Mouse (Mus musculus) thymus, adult 2 months (tissue): Measurements from ENCODE around the gene Prkn. TPM values are rescaled to one million over a fixed set of nuclear protein-coding genes. Genes with fewer than 3 reads are reported as not detected.

Source experiments
- DNase-seq: peaks from one replicate; pipeline ENCODE4 v3.0.0; 2021
- H3K27ac ChIP-seq: fragments of 200-500 bp; 2 replicates; pipeline ENCODE4 v1.5.1; 2012; ENCODE audit warnings: low read length, control low read depth; ENCODE audit not compliant: control insufficient read depth, insufficient read depth
- H3K27me3 ChIP-seq: fragments of 200-500 bp; 2 replicates; pipeline ENCODE4 v1.6.1; 2012; ENCODE audit warnings: mild to moderate bottlenecking, low read length, moderate library complexity, mixed read lengths; ENCODE audit not compliant: control insufficient read depth, insufficient read depth
- H3K36me3 ChIP-seq: fragments of 200-500 bp; 2 replicates; pipeline ENCODE4 v1.6.1; 2012; ENCODE audit warnings: mild to moderate bottlenecking, low read length, moderate library complexity; ENCODE audit not compliant: control insufficient read depth, insufficient read depth
- H3K4me1 ChIP-seq: fragments of 200-500 bp; replicated peaks from 2 replicates; pipeline ENCODE4 v1.6.1; 2012; ENCODE audit warnings: low read length; ENCODE audit not compliant: control insufficient read depth, insufficient read depth
- H3K4me3 ChIP-seq: fragments of 200-500 bp; 2 replicates; pipeline ENCODE4 v1.5.1; 2012; ENCODE audit warnings: mild to moderate bottlenecking, low read length, control low read depth, moderate library complexity; ENCODE audit not compliant: control insufficient read depth, insufficient read depth
- CTCF ChIP-seq: fragments of 200-500 bp; IDR thresholded peaks from 2 replicates; pipeline ENCODE4 v1.5.1; 2012; ENCODE audit warnings: mild to moderate bottlenecking, control low read depth, low read length, moderate library complexity, borderline replicate concordance; ENCODE audit not compliant: control insufficient read depth, poor library complexity, insufficient read depth; ENCODE audit errors: extremely low read depth
- POLR2A ChIP-seq: fragments of 200-500 bp; IDR thresholded peaks from 2 replicates; pipeline ENCODE4 v1.6.1; 2012; ENCODE audit warnings: mild to moderate bottlenecking, low read length, control low read depth, moderate library complexity; ENCODE audit not compliant: control insufficient read depth, poor library complexity, insufficient read depth; ENCODE audit errors: extremely low read depth
- WGBS: fragments of 180-500 bp; shearing (Covaris S2); methylation state at CpG from one replicate; pipeline ENCODE4 v1.1.7; 2018; 5-methylcytosine and 5-hydroxymethylcytosine counted together
- polyA plus RNA-seq: library from polyadenylated mRNA; depleted of rRNA; stranded (reverse); fragments of >200 nt; gene quantifications from 2 replicates; pipeline ENCODE4 v1.2.3, GENCODE M21; 2012

The Prkn gene
- polyA plus RNA-seq, 1 experiment: 1.4 TPM

DNA sequence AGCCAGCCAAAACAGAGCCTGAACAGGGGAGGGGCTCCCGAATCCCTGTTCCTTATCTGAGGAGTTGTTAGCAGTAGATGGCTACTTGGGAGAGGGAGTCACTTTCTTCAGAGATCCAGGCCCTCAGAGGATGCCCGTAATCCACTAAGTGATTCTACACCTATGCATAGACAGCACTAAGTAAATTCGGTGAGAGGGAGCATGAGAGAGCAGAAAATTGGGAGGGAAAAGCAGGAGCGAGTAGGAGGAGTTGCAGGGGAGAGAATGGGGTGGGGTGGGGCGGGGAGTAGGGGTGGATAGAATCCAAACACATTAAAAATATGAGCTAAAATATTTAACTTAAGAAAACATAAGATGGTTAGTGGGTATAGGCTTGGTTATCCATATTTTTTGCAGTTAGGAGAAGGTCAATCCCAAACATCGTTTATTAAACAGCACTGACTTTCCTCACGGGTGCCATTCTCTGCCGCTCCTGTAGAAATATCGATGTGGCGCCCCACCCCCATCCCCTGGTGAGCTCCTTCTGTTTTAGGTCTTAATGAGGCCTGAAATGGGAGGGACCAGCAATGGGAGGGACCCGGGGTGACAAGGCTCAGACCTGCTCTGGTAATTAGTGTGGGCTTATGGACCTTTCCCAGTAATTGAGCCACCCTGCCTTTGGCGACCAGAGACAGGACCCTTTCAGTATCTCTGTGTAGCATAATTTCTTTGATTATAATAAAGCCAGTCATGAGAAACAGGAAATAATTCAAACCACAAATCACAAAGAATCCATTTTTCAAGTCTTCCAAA, 390.6 kb downstream of the Prkn start:
- no peak overlapping the region for H3K4me3 ChIP-seq
- H3K4me1 ChIP-seq: no peaks in the 10 kb centered on the region
- no peak for DNase-seq
- no peaks in the 10 kb centered on the region for H3K36me3 ChIP-seq
- TF ChIP-seq CTCF: no peak
- no peaks in the 10 kb centered on the region for H3K27me3 ChIP-seq
- 67% methylated on average over 12 of the region's 12 CpGs for WGBS
- H3K27ac ChIP-seq: no peak overlapping the region

DNA sequence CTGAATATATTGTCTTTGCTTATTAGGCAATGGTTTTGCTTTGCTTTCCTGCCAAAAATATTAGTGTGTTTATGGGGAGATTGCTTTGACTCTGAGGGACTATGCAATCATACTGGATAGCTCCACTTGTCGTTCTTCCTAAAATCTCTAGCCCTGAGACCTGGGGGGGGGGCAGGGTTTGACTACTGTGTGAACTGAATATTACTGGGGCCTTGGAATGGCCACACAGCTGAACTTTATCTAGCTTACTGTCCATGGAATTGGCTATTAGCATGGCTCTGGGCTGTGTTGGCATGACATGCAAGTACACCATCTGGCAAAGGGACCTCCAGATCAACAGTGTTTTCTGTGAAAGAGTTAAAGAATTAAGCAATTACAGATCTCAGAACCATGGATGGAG, 395.1 kb downstream of the Prkn start:
- Histone ChIP-seq H3K4me3 (no peak overlapping the region), H3K4me1 (no peaks in the 10 kb centered on the region), H3K27ac (no peak overlapping the region), H3K36me3 (no peaks in the 10 kb centered on the region), H3K27me3 (no peaks in the 10 kb centered on the region)
- WGBS: 92% methylated on average over 1 of the region's 1 CpGs
- DNase-seq: no peak
- TF ChIP-seq CTCF (no peak), POLR2A (no peak)

DNA sequence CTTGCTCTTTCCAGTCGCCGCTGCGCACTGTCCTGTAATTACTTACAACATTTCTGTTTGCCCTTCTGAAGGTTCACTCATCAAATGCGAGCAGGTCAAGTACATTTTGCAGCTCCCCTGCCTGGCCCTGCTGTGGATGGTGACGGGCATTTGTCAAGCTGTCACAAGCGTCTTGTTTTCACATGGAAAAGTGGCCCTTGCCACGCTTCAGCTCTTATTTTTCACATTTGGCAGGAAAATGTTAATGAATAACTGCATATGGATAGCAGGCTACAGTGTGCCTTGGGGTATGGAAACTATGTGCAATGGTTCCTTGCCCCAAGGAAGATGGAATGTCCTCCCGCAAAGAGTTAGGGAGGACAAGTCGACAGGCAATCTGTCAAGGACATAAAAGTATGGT, 404.9 kb downstream of the Prkn start:
- TF ChIP-seq POLR2A (no peak), CTCF (no peak)
- Histone ChIP-seq H3K4me1 (no peaks in the 10 kb centered on the region), H3K27ac (no peak overlapping the region), H3K36me3 (no peaks in the 10 kb centered on the region), H3K4me3 (no peak overlapping the region), H3K27me3 (no peaks in the 10 kb centered on the region)
- 92% methylated on average over 9 of the region's 9 CpGs for WGBS
- no peak for DNase-seq

DNA sequence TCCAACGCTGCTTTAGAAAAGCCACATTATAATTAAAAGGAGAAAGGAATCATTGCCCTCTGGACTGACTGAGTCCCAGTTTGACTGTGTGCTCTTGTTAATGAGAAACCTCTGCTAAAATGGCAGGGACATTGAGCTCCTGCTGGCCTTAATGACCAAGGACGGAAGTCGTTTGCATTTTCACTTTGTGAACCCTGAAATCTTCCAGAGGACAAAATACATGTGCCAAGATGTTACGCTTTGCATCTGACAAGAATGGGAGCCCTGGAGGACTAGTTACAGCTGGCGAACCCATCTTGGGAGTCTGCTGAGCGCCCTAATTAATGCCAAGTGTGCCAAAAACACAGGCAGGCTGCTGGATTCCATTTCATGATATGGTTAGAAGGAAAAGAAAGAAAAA, 409.0 kb downstream of the Prkn start:
- Histone ChIP-seq H3K36me3 (no peaks in the 10 kb centered on the region), H3K27me3 (no peaks in the 10 kb centered on the region), H3K4me3 (no peak overlapping the region), H3K4me1 (no peaks in the 10 kb centered on the region), H3K27ac (no peak overlapping the region)
- no peak for DNase-seq
- TF ChIP-seq CTCF: no peak
- TF ChIP-seq POLR2A: no peak
- WGBS: 87% methylated on average over 6 of the region's 6 CpGs

DNA sequence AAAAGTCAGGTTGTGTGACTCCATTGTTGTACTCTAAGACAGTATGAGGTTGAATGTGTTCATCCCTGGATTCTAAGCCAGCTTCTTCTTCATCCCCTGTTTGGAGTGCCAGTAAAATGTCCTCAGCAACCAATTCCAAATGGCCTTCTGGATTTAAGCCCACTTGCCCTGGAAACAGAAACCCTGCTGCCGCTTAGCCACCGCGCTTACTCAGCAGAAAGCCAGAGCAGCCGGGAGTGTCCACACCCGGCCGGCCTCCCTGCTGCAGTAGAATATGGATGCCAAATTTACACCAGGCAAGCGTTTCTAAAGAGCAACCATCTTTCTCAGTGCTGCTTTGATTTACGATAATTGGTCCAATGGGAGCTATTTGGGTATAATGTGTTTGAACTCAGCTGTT, 420.5 kb downstream of the Prkn start:
- Histone ChIP-seq H3K4me1 (no peaks in the 10 kb centered on the region), H3K27ac (no peak overlapping the region), H3K27me3 (no peaks in the 10 kb centered on the region), H3K4me3 (no peak overlapping the region), H3K36me3 (no peaks in the 10 kb centered on the region)
- no peak for TF ChIP-seq CTCF
- no peak for TF ChIP-seq POLR2A
- no peak for DNase-seq
- WGBS: 92% methylated on average over 8 of the region's 8 CpGs

DNA sequence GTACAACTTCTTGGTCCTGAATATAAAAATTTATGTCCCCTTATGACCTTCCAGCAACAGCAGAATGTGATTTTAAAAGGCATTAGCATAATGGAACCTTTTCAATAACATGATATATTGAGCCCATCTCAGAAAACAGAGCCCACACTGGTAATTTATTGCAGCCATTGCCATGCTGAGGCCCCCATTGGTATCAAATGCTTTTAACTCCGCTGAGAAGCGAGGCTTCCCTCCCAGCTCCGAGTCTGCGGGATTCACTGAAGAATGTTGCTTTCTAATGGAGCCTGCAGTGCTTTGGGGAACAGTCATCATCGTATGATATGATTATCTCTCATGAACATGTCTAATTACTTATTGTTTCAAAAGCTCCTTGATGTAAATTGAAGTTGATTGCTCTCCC, 421.5 kb downstream of the Prkn start:
- TF ChIP-seq POLR2A: no peak
- no peak for TF ChIP-seq CTCF
- DNase-seq: no peak
- H3K4me3 ChIP-seq: no peak overlapping the region
- no peak overlapping the region for H3K27ac ChIP-seq
- H3K4me1 ChIP-seq: no peaks in the 10 kb centered on the region
- no peaks in the 10 kb centered on the region for H3K36me3 ChIP-seq
- H3K27me3 ChIP-seq: no peaks in the 10 kb centered on the region
- 91% methylated on average over 5 of the region's 5 CpGs for WGBS

DNA sequence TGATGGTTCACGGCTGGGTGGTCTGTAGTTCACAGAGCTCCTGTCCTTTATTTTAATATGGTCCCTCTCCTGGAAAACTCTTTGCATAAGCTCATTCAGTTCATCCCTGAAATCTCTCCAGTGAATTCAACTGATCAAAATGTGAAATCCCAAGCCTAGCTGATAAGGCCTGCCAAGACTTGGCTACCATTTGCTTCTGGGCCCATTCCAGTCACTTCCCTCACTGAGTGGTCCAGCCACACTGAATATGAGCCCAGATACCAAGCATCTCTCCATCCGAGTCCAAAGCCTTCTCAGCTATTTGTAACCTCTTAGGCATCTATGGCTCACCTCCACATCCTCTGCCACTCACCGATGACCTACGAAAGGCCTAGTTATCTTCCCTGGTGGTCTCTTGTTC, 427.8 kb downstream of the Prkn start:
- H3K4me3 ChIP-seq: no peak overlapping the region
- H3K27me3 ChIP-seq: no peaks in the 10 kb centered on the region
- H3K36me3 ChIP-seq: no peaks in the 10 kb centered on the region
- DNase-seq: no peak
- TF ChIP-seq POLR2A (no peak), CTCF (no peak)
- H3K4me1 ChIP-seq: no peaks in the 10 kb centered on the region
- no peak overlapping the region for H3K27ac ChIP-seq
- WGBS: 96% methylated on average over 4 of the region's 4 CpGs

DNA sequence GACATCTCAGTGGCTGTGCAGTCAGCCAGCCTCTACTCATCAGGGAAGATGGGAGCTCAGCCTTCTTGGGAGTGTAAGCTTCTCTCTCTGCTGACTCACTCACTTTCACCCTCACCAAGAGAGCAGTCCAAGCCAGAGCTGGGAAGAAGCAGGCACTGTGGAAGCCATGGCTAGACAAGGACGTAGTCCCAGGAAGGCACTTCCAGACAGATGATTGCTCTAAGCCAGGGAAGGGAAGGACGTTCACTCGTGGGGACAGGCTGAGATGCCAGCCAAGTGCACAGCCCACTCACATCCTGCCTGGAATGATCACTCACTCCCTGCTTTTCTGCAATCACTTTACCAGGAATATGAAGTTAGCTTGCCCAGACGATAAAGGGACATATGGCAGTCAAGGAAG, 430.0 kb downstream of the Prkn start:
- Histone ChIP-seq H3K4me1 (no peaks in the 10 kb centered on the region), H3K27me3 (no peaks in the 10 kb centered on the region), H3K4me3 (no peak overlapping the region), H3K27ac (no peak overlapping the region), H3K36me3 (no peaks in the 10 kb centered on the region)
- no peak for DNase-seq
- no peak for TF ChIP-seq POLR2A
- TF ChIP-seq CTCF: no peak
- 84% methylated on average over 4 of the region's 4 CpGs for WGBS
